Mouse (Mus musculus): Measurements from ENCODE around the gene Sez6l. TPM values are rescaled to one million over a fixed set of nuclear protein-coding genes. Genes with fewer than 3 reads are reported as not detected.

Gene Sez6l
- total RNA-seq, 2 experiments from 2014 or later: 0.42 to 0.72 TPM

- DNase-seq: no peak
Observed at GRCm38 (mm10) chr5:112384805-112385472, 192.0 kb downstream of the Sez6l start.

GRCm38 (mm10) chr5:112382641-112383330 lies 194.2 kb downstream of the Sez6l start:
- DNase-seq: no peak

- DNase-seq: no peak
Observed at GRCm38 (mm10) chr5:112382042-112382441, 194.9 kb downstream of the Sez6l start.

GRCm38 (mm10) chr5:112381154-112381553 lies 195.8 kb downstream of the Sez6l start:
- no peak for DNase-seq

GRCm38 (mm10) chr5:112378716-112379115 lies 198.3 kb downstream of the Sez6l start:
- DNase-seq: no peak

- no peak for DNase-seq
Observed at GRCm38 (mm10) chr5:112377380-112377779, 199.6 kb downstream of the Sez6l start.

GRCm38 (mm10) chr5:112376111-112376510 lies 200.9 kb downstream of the Sez6l start:
- no peak for DNase-seq

GRCm38 (mm10) chr5:112371933-112372332 lies 205.1 kb downstream of the Sez6l start:
- no peak for DNase-seq

- no peak for DNase-seq
Observed at GRCm38 (mm10) chr5:112370236-112370813, 206.7 kb downstream of the Sez6l start.

- DNase-seq: no peak
Observed at GRCm38 (mm10) chr5:112369326-112369725, 207.7 kb downstream of the Sez6l start.

Other genes with a start within 250 kb of the Sez6l start
- gene Srrd, start 234.1 kb downstream of the Sez6l start, total RNA-seq (2021): 1 to 10 TPM; 4.7 to 5.0 TPM
- gene Hps4, start 234.1 kb downstream of the Sez6l start, total RNA-seq (2021): 1 to 10 TPM; 6.5 to 6.8 TPM
- gene Gm6583, start 221.2 kb downstream of the Sez6l start, total RNA-seq (2021): not detected
- under 1 TPM; 0.49 to 0.93 TPM for gene Asphd2, start 182.3 kb downstream of the Sez6l start, total RNA-seq (2021)
- gene Gm6588, start 127.8 kb downstream of the Sez6l start, total RNA-seq (2021): not detected

Data from gastrocnemius, postnatal 10 days (tissue).